In genomic region chr2:45586588-45587200, GRCm38 (mm10) we compare ENCODE assay signal across 19 mouse cellular contexts.
DNase-seq lines count a peak whose midpoint lies in the region; ATAC-seq and TF ChIP-seq lines count a peak whose summit lies in the region.
"Had no signal": no experiment of that assay in that cellular context is flagged by ENCODE, and none has a peak within 500 bp of the region (broad histone marks: within the 10 kb centered on the region; RNA-seq: fewer than 3 reads in every experiment).

No protein-coding gene starts in this region.

- H3K27ac ChIP-seq in lung, embryonic 16.5 days (ENCODE audit: low read length), result no peak overlapping the region
- no peak overlapping the region for H3K27ac ChIP-seq in limb, embryonic 13.5 days
- H3K27ac ChIP-seq: embryonic facial prominence, embryonic 12.5 days; macrophage; midbrain, embryonic 15.5 days; stomach, embryonic 15.5 days had no signal

- no peak overlapping the region for H3K9ac ChIP-seq in lung, embryonic 16.5 days (ENCODE audit: low read length)
- H3K9ac ChIP-seq in limb, embryonic 13.5 days, result no peak overlapping the region
- H3K9ac ChIP-seq: embryonic facial prominence, embryonic 12.5 days; midbrain, embryonic 15.5 days; stomach, embryonic 15.5 days had no signal

- 60% methylated on average over 1 of the region's 1 CpGs for WGBS in lung, embryonic 16.5 days
- WGBS in limb, embryonic 13.5 days, result 40% methylated on average over 1 of the region's 1 CpGs

- ATAC-seq in frontal cortex, adult (ENCODE audit: low TSS enrichment), result 0 out of 2 replicates have a peak, but pooled peaks have one; percentile 34
- peak; percentile 75 for ATAC-seq in lung, embryonic 16.5 days (ENCODE audit: low read depth)
- peak; percentile 81; the same call in 1 of the 2 replicates for ATAC-seq in limb, embryonic 13.5 days (ENCODE audit: low FRiP score, low read depth)
- no peak for ATAC-seq in inflammation-experienced regulatory T-cells, adult 6 months
- ATAC-seq: midbrain, embryonic 15.5 days had no signal

- no peak for DNase-seq in frontal cortex, adult 2 months (ENCODE audit: extremely low spot score in 1 of 2, low spot score in 1 of 2)
- DNase-seq in lung, adult 18-20 months, result no peak
- peak; percentile 22 for DNase-seq in brain, embryonic 14.5 days (ENCODE audit: low read depth)
- no peak for DNase-seq in urinary bladder, adult 18-20 months (ENCODE audit: low spot score in 2 of 2)
- DNase-seq: adrenal gland, postnatal 36 days; cerebellum, adult 9-11 months; gastrocnemius, postnatal 25 days; kidney, postnatal 10 days; layer of hippocampus, adult 9-11 months; spleen, adult 18-20 months had no signal

- H3K27me3 ChIP-seq in lung, embryonic 16.5 days (ENCODE audit: control insufficient read depth, insufficient read depth, low read depth, low read length), result no peaks in the 10 kb centered on the region
- no peaks in the 10 kb centered on the region for H3K27me3 ChIP-seq in limb, embryonic 13.5 days
- H3K27me3 ChIP-seq: embryonic facial prominence, embryonic 12.5 days; midbrain, embryonic 15.5 days; stomach, embryonic 15.5 days had no signal

- H3K9me3 ChIP-seq in lung, embryonic 16.5 days (ENCODE audit: control insufficient read depth, low read length), result no peaks in the 10 kb centered on the region
- no peaks in the 10 kb centered on the region for H3K9me3 ChIP-seq in limb, embryonic 13.5 days
- H3K9me3 ChIP-seq: embryonic facial prominence, embryonic 12.5 days; midbrain, embryonic 15.5 days; stomach, embryonic 15.5 days had no signal

- TF ChIP-seq CTCF in brain, embryonic 14.5 days (IDR thresholded peaks at IDR 0.05; ENCODE audit: borderline replicate concordance, extremely low read depth, insufficient read depth, insufficient read length), result no peak

- peaks cover 4% of the 10 kb centered on the region; the same call in 1 of the 2 replicates for H3K4me1 ChIP-seq in lung, embryonic 16.5 days (replicated peaks; ENCODE audit: control insufficient read depth, insufficient read depth, low read length)
- peaks cover 16% of the 10 kb centered on the region for H3K4me1 ChIP-seq in limb, embryonic 13.5 days
- H3K4me1 ChIP-seq: midbrain, embryonic 15.5 days; stomach, embryonic 15.5 days had no signal

- H3K36me3 ChIP-seq in lung, embryonic 16.5 days (ENCODE audit: control insufficient read depth, insufficient read depth, low read length), result no peaks in the 10 kb centered on the region
- no peaks in the 10 kb centered on the region for H3K36me3 ChIP-seq in limb, embryonic 13.5 days
- H3K36me3 ChIP-seq: embryonic facial prominence, embryonic 12.5 days; midbrain, embryonic 15.5 days; stomach, embryonic 15.5 days had no signal

- H3K4me3 ChIP-seq in lung, embryonic 16.5 days (ENCODE audit: low read length), result no peak overlapping the region
- no peak overlapping the region for H3K4me3 ChIP-seq in limb, embryonic 13.5 days
- H3K4me3 ChIP-seq: embryonic facial prominence, embryonic 12.5 days; midbrain, embryonic 15.5 days; stomach, embryonic 15.5 days had no signal

- TF ChIP-seq POLR2A in brain, embryonic 14.5 days (IDR thresholded peaks at IDR 0.05; ENCODE audit: borderline replicate concordance, extremely low read depth, insufficient read depth, insufficient read length, poor library complexity, severe bottlenecking), result no peak

- H3K4me2 ChIP-seq in lung, embryonic 16.5 days (ENCODE audit: low read depth, low read length), result no peak overlapping the region
- peak overlapping the region; percentile 1; the same call in 1 of the 2 replicates for H3K4me2 ChIP-seq in limb, embryonic 13.5 days (replicated peaks)
- H3K4me2 ChIP-seq: embryonic facial prominence, embryonic 12.5 days; liver, embryonic 11.5 days; midbrain, embryonic 15.5 days; stomach, embryonic 15.5 days had no signal
